Mouse (Mus musculus): ENCODE results near the gene Stk11.

Gene Stk11

GRCm38 (mm10) chr10:80115290-80115943, at the start of gene Stk11:
Gene Stk11, plus strand, starts transcription at chr10:80115803.
- peak; percentile 96 to 97 for DNase-seq

GRCm38 (mm10) chr10:80069251-80069650, 46.4 kb upstream of the Stk11 start:
- no peak for DNase-seq

- DNase-seq = no peak
These were observed 45.6 kb upstream of the Stk11 start for GRCm38 (mm10) chr10:80069948-80070450.

- no peak for DNase-seq
These were observed 44.6 kb upstream of the Stk11 start for GRCm38 (mm10) chr10:80070837-80071515.

GRCm38 (mm10) chr10:80071516-80071900, 44.1 kb upstream of the Stk11 start:
- no peak for DNase-seq

- DNase-seq = no peak
These were observed 42.7 kb upstream of the Stk11 start for GRCm38 (mm10) chr10:80072623-80073489.

GRCm38 (mm10) chr10:80074813-80075601, 40.6 kb upstream of the Stk11 start:
- peak; percentile 88 to 90 for DNase-seq

GRCm38 (mm10) chr10:80075924-80076323, 39.7 kb upstream of the Stk11 start:
- DNase-seq = peak in 1 of 2 experiments; percentile 23

- no peak for DNase-seq
These were observed 39.2 kb upstream of the Stk11 start for GRCm38 (mm10) chr10:80076386-80076785.

GRCm38 (mm10) chr10:80077312-80077711, 38.3 kb upstream of the Stk11 start:
- DNase-seq = no peak

- DNase-seq = no peak
These were observed 37.2 kb upstream of the Stk11 start for GRCm38 (mm10) chr10:80078366-80078765.

- DNase-seq = no peak
These were observed 35.1 kb upstream of the Stk11 start for GRCm38 (mm10) chr10:80080396-80081070.

GRCm38 (mm10) chr10:80081075-80081474, 34.5 kb upstream of the Stk11 start:
- DNase-seq = no peak

- no peak for DNase-seq
These were observed 30.7 kb upstream of the Stk11 start for GRCm38 (mm10) chr10:80084817-80085487.

- DNase-seq = no peak
These were observed 28.8 kb upstream of the Stk11 start for GRCm38 (mm10) chr10:80086847-80087246.

- DNase-seq = no peak
These were observed 28.1 kb upstream of the Stk11 start for GRCm38 (mm10) chr10:80087483-80087882.

GRCm38 (mm10) chr10:80089146-80089545, 26.5 kb upstream of the Stk11 start:
- DNase-seq = no peak

GRCm38 (mm10) chr10:80091527-80091926, 24.1 kb upstream of the Stk11 start:
- no peak for DNase-seq

GRCm38 (mm10) chr10:80092690-80093089, 22.9 kb upstream of the Stk11 start:
- DNase-seq = no peak

- DNase-seq = no peak
These were observed 21.5 kb upstream of the Stk11 start for GRCm38 (mm10) chr10:80094085-80094484.

- DNase-seq = no peak
These were observed 20.9 kb upstream of the Stk11 start for GRCm38 (mm10) chr10:80094684-80095083.

All from B cell, adult 2 months (primary cell).